Mouse (Mus musculus) right cerebral cortex, adult 18-20 months (tissue): ENCODE measurements around the gene Rassf1.
A peak's percentile ranks its signal among the peaks of the same experiment; 100 is the strongest.

Experiments
- DNase-seq: peaks from one replicate; pipeline ENCODE4 v3.0.0; 2022; ENCODE audit warnings: mixed read lengths

Rassf1 gene

DNA sequence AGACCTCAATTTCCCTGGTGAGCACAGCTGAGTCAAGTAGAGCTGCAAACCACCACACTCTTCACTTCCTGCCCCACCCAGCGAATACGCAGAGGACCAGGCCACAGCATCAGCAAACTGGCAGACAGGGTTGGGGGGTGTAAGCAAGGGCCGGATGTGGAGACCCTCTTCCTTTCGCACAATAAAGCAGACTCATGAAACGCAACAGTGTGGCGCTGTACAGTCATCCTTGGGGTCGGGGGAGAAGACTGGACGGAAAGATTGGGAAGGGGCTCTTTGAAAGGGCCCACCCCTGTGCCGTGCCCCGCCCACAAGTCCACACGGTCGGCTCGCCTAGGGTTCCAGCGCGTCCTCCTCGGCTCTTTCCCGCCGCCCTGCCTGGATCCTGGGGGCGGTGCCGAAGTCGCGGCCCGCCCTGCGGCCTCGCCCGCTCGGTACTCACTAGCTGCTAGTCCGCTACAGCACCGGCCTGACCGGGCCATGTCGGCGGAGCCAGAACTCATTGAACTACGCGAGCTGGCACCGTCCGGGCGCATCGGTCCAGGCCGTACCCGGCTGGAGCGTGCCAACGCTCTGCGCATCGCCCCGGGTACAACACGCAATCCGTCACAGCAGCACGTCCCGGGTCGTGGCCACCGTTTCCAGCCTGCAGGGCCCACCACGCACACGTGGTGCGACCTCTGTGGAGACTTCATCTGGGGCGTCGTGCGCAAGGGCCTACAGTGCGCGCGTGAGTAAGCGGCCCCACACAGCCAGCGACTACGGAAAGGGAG lies at the start of gene Rassf1:
Rassf1 (plus strand) TSS at position 439 of the 773 bp plus-strand sequence.
- DNase-seq = no peak

DNA sequence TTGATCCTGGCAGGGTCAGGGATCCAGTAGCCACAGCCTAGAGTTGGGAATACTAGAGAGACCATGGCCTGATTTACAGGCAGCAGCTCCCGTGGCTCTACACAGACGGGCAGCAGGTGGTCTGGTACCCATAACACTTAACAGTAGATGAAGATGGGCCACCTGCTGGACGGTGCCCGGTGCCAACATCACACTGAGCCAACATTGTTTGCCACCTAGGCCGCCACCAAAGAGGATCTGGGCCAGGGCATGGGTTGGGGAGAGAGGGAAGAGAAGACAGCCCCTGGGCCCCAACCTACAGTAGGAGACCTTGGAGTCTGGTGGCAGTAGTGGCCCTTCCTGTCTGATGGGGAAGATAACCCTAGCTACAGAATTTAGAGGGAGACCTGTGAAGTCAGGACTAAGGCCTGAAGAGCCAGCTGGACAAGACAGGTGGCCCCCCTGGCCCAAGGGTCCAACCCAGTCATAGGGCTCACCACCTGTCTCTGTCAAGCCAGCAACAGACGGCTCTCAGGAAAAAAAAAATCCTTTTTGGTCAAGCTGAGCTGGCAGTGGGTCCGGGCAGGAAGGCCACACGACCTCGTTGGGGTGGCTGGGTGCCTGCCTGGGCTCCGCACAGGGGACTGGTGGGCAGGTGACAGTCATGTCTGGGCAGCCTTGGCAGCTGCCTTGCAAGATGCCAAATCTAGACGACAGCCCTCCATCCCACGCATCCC lies 49.1 kb upstream of the Rassf1 start:
- DNase-seq = no peak

GRCm38 (mm10) chr9:107504662-107505537 lies 46.5 kb upstream of the Rassf1 start:
- DNase-seq = no peak

- peak; percentile 73 for DNase-seq
Measured at GRCm38 (mm10) chr9:107508266-107508665, 43.1 kb upstream of the Rassf1 start.

DNA sequence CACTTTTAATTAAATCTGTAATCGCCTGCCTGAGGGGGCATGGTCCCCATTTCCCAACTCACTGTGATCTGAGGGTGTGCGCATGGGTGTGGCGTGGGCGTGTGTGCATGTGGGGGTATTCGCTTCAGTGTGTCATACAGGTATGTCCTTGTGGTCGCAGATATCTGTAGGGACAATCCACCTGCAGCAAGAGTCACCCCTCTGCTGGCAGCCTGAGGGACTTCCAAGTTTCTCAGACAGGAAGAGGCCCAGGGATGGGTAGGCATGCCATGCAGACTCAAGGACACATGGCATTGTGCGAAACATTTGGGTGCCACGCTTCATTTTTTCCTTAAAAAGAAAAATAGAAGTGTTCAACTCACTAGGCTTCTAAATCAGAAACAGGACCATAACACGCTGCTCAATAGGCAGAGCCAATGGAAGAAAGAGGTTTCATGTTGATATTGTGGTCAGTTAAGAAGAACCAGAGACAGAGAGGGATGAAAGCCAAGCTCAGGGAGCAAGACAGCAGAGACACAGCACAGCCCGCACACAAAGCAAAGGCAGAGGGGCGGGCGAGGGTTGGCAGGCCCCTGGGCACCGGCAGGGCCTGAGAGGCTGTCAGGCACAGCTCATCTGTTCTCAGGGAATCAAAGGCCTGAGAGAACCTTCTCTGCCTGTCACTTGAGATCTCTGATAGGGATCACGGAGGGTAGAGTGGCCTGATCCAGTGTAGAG lies 40.8 kb upstream of the Rassf1 start:
- DNase-seq = no peak

GRCm38 (mm10) chr9:107511436-107511835 lies 39.9 kb upstream of the Rassf1 start:
- DNase-seq = no peak

GRCm38 (mm10) chr9:107512326-107512725 lies 39.0 kb upstream of the Rassf1 start:
- no peak for DNase-seq

DNA sequence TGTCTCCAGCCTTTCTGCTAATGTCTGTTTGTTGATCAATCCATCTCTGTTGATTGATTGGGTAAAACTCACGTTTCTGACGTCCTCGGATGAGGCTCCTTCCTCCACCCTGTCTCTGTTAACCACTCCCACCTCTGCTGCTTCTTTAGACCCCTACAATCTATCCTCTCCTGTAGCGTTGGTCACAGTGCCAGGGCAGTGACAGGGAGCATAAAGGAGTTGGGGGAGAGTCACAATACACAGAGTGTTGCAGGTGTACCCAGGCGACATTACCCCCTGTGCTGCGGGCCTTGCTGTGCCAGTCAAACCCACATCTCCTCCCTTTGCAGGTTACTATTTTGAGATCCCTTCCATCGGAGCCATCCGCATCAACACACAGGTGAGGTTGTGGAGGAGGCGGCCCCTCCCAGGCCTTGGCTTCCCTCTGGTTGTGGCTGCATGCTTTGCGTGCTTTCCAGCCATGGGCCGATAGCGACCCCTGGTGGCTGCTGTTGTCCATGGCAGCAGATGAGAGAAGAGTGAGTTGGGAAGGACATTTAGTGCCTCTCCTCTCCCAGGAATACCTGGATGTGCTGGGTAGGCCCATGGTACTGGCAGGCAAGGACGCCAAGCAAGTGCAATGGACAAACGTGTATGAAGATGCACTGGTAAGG lies 36.9 kb upstream of the Rassf1 start:
- DNase-seq = peak; percentile 81

DNA sequence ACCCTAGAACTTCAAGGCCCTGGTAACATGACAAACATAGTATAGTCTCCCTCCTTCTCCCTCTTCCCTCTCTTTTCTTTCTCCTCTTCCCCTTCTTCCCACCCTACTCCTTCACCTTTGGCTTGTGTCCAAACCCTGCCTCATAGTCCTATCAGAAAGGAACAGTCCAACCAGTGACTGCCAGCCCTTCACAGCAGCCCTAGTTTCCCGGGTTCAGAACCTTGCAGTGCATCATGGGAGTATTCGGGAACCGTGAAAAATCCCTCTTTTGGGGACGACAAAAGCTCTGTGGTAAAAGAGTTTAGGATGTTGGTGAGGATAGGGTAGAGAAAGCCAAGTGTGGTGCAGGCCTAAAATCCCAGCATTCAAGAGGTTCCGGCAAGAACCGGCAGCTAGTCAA lies 31.0 kb upstream of the Rassf1 start:
- DNase-seq = no peak

DNA sequence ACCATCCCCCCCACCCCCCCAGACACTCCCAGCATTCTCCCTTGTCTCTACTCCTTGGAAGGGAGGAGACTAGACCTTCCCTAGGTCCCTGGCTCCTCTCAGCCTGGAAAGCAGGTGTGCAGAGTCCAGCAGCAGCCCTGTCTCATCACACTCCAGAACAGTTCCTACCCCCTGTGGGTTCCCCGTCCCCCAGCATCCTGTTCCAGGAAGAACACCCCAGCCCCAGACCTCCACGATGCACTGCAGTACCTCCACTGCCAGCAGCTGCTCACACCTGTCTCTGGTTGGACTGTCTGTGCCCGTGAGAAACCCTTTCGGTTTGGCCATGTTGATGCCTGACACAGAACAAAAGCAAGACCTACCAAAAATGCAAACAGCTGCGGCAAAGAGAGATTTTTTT lies 30.2 kb upstream of the Rassf1 start:
- no peak for DNase-seq

DNA sequence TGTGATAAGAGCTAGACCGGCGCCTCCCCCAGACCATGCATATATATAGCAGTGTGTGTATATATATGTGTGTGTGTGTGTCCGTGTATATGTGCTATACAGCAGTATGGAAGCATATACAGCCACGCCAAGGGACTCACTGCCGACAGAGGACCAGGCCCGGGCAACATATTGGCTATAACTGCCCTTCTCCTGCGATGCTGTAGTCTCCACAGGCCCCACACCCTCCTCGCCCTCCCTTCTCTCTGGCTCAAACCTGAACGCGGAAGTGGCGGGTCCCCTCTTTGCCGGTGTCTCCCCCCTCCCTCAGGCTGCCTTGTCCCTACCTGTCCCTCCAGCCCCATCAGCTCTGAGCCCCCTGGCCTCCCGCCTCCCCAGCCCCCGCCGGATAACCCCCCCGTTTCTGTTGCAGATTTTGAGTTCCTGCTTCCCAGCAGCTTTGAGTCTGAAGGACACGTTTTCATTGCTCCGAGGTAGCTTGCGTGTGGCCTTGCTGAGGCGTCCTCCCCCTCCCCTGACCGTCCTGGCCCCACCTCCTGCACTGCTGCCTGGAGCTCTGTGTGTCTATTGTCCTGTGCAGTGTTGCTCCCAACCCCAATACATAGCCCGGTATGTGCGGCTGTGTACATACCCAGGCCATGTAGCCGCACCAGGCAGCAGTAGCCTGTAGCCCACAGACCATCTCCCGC lies 29.5 kb upstream of the Rassf1 start:
- DNase-seq = no peak

- no peak for DNase-seq
Measured at GRCm38 (mm10) chr9:107522400-107522711, 29.0 kb upstream of the Rassf1 start.

- DNase-seq = peak; percentile 65
Measured at GRCm38 (mm10) chr9:107526198-107527026, 24.9 kb upstream of the Rassf1 start.

DNA sequence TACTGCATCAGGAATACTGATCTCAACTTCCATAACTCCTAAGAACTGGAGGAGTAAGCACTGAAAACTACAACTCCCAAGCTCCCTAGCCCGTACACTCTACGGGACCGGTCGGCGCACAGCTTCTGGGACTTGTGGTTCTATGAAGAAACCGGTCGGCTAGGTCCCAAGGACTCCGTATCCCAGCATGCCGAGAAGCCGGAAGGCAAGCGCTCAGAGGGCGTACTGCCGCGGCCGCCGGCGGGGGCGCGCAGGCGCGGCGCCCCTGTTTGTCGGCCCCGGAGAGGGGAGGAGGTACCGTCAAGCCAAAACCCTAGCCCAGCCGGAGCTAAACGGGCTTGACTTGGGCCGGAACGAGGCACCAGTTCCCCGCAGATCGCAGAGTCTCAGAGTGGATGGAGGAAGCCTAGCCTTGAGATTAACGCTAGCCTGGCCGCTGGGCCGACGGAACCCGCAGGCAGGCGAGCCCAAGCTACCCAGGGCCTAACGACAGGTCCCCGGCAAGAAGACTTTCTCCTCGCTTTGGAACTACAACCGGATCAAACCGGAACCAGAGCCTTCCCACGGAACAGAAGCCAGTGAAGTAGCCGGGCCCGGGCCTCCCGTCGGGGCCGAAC lies 17.5 kb upstream of the Rassf1 start, which contains the start of gene Tmem115:
Tmem115 (plus strand) TSS at position 155 of the 617 bp plus-strand sequence.
- peak; percentile 98 for DNase-seq

DNA sequence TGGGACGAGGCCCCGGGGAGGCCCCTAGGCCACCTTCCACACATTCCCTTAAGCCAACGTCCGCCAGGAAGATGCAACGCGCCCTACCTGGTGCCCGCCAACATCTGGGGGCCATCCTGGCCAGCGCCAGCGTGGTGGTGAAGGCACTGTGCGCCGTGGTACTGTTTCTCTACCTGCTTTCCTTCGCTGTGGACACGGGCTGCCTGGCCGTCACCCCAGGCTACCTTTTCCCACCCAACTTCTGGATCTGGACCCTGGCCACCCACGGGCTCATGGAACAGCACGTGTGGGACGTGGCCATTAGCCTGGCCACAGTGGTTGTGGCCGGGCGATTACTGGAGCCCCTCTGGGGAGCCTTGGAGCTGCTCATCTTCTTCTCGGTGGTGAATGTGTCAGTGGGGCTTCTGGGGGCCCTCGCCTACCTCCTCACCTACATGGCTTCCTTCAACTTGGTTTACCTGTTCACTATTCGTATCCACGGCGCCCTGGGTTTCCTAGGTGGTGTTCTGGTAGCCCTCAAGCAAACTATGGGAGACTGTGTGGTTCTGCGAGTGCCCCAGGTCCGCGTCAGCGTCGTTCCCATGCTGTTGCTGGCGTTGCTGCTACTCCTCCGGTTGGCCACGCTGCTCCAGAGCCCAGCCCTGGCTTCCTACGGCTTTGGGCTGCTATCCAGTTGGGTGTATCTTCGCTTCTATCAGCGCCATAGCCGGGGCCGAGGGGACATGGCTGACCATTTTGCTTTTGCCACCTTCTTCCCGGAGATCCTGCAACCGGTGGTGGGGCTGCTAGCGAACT lies 16.8 kb upstream of the Rassf1 start:
- no peak for DNase-seq

- no peak for DNase-seq
Measured at GRCm38 (mm10) chr9:107538231-107538630, 13.1 kb upstream of the Rassf1 start.

GRCm38 (mm10) chr9:107538711-107539110 lies 12.6 kb upstream of the Rassf1 start:
- DNase-seq = no peak

DNA sequence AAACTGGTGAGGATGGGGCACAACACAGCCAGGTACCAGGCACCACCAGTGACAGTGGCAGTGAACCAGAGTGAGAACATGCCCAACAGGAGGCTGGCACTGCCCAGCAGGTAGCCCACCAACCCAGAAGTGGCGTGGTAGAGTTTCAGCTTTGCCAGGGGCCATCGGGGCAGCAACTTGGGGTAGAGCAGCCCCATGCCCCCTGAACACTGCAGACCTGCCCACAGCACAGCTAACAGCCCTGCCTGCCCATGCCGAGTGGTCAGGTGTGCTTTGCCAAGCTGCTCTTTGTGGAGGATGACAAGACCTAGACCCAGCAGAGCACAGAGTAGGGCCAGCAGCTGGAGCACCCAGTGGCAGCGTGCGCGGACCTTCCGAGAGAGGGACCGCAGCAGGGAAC lies 11.4 kb upstream of the Rassf1 start:
- no peak for DNase-seq

DNA sequence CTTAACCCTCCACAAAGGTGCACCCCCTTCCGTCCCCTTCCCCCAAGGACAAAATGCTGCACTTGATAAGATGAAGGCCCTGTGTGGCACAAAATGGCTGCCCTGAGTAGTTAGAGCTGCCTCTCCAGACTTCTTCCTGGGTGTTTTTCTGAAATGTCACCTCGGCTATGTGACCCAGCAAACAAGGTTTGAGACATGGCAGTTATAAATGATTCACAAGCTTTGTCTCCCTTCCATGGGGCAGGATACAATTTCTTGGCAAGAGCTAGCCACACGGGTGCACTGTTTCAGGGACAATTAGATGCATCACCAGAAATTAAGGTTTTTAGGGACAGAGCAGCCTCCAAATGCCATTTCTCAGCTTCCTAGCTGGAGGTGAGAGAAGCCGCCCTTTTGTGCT lies 10.9 kb upstream of the Rassf1 start:
- DNase-seq = no peak
